Mouse (Mus musculus): Measurements from ENCODE around the gene Rasgrp1. TPM values are rescaled to one million over a fixed set of nuclear protein-coding genes. Genes with fewer than 3 reads are reported as not detected.

Rasgrp1 gene
- total and polyA plus RNA-seq, 2 experiments from 2014 or later = 2.8 to 5.0 TPM

DNA sequence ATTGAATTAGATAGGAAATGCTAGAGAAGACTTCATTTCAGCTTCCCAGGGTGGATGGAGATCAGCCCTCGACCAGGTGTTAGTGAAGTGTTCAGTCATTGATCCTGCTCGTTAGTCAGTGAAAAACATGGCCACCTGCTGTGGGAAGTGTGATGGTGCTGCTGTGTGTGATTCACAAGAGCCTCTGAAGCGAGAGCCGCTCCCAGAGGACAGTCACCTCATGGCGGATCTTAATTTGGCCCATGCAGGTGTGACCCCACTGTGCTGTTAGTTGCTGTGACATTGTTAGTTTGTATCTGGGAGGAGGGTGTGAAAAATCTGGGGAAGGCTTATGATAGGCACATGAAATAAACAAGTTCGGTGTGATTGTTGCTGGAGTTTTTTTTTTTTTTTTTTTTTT is 7.3 kb upstream of the Rasgrp1 start:
- no peak for TF ChIP-seq CTCF (IDR thresholded peaks at IDR 0.05; ENCODE audit: low read depth)
- Histone ChIP-seq H3K9me3 (ENCODE audit: low read length) (no peaks in the 10 kb centered on the region), H3K4me1 (ENCODE audit: insufficient read depth, low read length) (no peaks in the 10 kb centered on the region), H3K27ac (no peak overlapping the region), H3K36me3 (ENCODE audit: insufficient read depth, low read length) (no peaks in the 10 kb centered on the region), H3K27me3 (ENCODE audit: insufficient read depth, low read length) (no peaks in the 10 kb centered on the region), H3K4me2 (ENCODE audit: low read depth, low read length) (no peak overlapping the region), H3K9ac (replicated peaks; ENCODE audit: low read length) (no peak overlapping the region), H3K4me3 (ENCODE audit: low read length) (no peak overlapping the region)
- DNase-seq (ENCODE audit: low spot score) (peak; percentile 6), ATAC-seq (no peak)
- 53% methylated on average over 6 of the region's 6 CpGs for WGBS

DNA sequence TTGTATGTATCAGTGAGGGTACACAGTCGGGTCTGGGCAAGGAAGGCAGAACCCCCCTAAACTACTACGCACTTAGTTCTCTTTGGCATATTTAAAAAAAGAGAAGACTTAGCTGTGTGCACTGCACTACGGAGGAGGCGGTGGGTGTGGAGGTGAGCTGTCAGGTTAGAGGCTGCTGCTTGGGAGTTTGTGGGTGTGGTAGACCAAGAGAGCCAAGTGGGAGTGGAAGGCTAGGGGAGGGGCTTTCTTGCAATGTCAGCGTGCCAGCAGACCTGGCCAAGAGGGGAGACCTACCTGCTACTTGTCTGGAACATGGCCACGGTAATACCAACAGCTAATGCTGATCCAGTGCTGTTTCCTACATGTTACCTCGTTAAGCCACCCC is 431 bp upstream of the Rasgrp1 start:
- Histone ChIP-seq H3K27ac (no peak overlapping the region), H3K4me2 (ENCODE audit: low read depth, low read length) (peak overlapping the region; percentile 88), H3K27me3 (ENCODE audit: insufficient read depth, low read length) (no peaks in the 10 kb centered on the region), H3K9ac (replicated peaks; ENCODE audit: low read length) (no peak overlapping the region), H3K9me3 (ENCODE audit: low read length) (no peaks in the 10 kb centered on the region), H3K4me3 (ENCODE audit: low read length) (peak overlapping the region; percentile 55), H3K4me1 (ENCODE audit: insufficient read depth, low read length) (peaks cover 10% of the 10 kb centered on the region; the same call in 1 of the 2 replicates), H3K36me3 (ENCODE audit: insufficient read depth, low read length) (no peaks in the 10 kb centered on the region)
- ATAC-seq (no peak; the same call in 1 of the 2 replicates), DNase-seq (ENCODE audit: low spot score) (peak; percentile 4)
- TF ChIP-seq CTCF (IDR thresholded peaks at IDR 0.05; ENCODE audit: low read depth) = no peak
- 48% methylated on average over 7 of the region's 7 CpGs for WGBS

DNA sequence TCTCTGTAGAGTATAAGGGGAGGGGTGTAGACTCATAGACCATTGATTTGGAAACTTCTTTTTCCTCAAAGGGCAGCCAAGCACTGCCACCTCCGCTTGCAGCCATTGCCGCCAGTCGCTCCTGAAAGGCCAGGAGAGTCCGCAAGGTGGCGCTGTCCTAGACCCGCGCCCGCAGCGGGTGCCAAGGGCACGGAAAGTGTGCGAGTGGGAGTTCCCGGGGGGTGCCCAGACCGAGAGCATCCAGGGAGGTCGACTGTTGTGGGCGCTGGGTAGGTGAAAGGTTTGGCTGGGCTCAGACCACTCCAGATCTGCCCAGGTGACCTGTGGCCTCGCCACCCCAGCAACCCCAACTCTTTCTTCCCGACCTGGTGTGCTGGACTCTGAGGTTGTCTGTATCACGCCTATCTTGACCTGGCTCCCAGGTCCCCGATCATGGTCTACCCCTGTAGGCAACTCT is 683 bp downstream of the Rasgrp1 start:
- H3K36me3 ChIP-seq (ENCODE audit: insufficient read depth, low read length) = no peaks in the 10 kb centered on the region
- DNase-seq (ENCODE audit: low spot score) (peak; percentile 78), ATAC-seq (peak; percentile 68)
- peak overlapping the region; percentile 88 for H3K4me2 ChIP-seq (ENCODE audit: low read depth, low read length)
- peaks cover 10% of the 10 kb centered on the region; the same call in 1 of the 2 replicates for H3K4me1 ChIP-seq (ENCODE audit: insufficient read depth, low read length)
- no peaks in the 10 kb centered on the region for H3K9me3 ChIP-seq (ENCODE audit: low read length)
- H3K27me3 ChIP-seq (ENCODE audit: insufficient read depth, low read length) = no peaks in the 10 kb centered on the region
- WGBS = 1% methylated on average over 18 of the region's 19 CpGs
- peak overlapping the region; percentile 55 for H3K4me3 ChIP-seq (ENCODE audit: low read length)
- peak overlapping the region; percentile 39 for H3K9ac ChIP-seq (replicated peaks; ENCODE audit: low read length)
- peak; percentile 89 for TF ChIP-seq CTCF (IDR thresholded peaks at IDR 0.05; ENCODE audit: low read depth)
- no peak overlapping the region for H3K27ac ChIP-seq

DNA sequence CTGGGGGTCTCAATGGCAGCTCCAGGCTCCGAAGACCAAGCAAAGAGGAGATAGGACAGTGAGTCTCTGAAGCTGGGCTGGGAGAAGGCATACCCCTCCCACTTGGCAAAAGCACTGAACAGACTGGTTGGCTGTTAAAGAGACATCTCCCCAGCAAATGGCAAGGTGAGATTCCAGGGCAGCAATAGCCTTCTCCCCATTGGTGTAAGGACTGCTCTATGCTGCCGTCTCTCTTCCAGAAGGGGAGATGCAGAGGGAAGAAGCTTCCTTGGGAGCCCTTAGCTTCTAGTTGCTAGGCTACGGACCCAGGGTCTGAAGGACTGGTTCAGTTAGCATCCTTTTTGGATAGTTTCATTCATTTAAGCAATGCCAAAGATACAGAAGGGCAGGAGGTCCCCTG is 4.3 kb downstream of the Rasgrp1 start:
- Histone ChIP-seq H3K4me1 (ENCODE audit: insufficient read depth, low read length) (peaks cover 10% of the 10 kb centered on the region; the same call in 1 of the 2 replicates), H3K9me3 (ENCODE audit: low read length) (no peaks in the 10 kb centered on the region), H3K4me2 (ENCODE audit: low read depth, low read length) (no peak overlapping the region), H3K9ac (replicated peaks; ENCODE audit: low read length) (no peak overlapping the region), H3K36me3 (ENCODE audit: insufficient read depth, low read length) (no peaks in the 10 kb centered on the region), H3K27me3 (ENCODE audit: insufficient read depth, low read length) (no peaks in the 10 kb centered on the region), H3K27ac (no peak overlapping the region), H3K4me3 (ENCODE audit: low read length) (no peak overlapping the region)
- DNase-seq (ENCODE audit: low spot score) (peak; percentile 24), ATAC-seq (no peak)
- WGBS = 60% methylated on average over 3 of the region's 3 CpGs
- TF ChIP-seq CTCF (IDR thresholded peaks at IDR 0.05; ENCODE audit: low read depth) = peak; percentile 47

DNA sequence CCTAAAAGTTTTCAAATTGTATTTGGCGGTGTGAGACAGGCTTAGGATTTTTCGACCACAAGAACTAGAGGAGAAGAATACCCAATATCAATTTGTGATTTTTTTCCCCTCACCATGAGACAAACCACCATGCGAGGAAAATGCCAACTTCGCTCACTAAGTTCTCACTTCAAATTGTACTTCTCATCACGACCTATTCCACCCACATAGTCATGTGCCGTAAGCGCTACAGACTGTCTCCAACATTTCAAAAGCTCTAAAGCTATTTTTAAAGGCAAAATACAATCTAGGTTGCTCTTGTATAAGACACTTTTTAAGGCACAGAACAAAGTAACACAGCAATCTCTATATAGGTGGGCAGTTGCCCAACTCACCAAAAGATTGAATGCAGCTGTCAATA is 4.9 kb downstream of the Rasgrp1 start:
- Histone ChIP-seq H3K9ac (replicated peaks; ENCODE audit: low read length) (no peak overlapping the region), H3K27ac (no peak overlapping the region), H3K4me2 (ENCODE audit: low read depth, low read length) (no peak overlapping the region), H3K27me3 (ENCODE audit: insufficient read depth, low read length) (no peaks in the 10 kb centered on the region), H3K4me1 (ENCODE audit: insufficient read depth, low read length) (peaks cover 7% of the 10 kb centered on the region; the same call in 1 of the 2 replicates), H3K36me3 (ENCODE audit: insufficient read depth, low read length) (no peaks in the 10 kb centered on the region), H3K4me3 (ENCODE audit: low read length) (no peak overlapping the region), H3K9me3 (ENCODE audit: low read length) (no peaks in the 10 kb centered on the region)
- DNase-seq (ENCODE audit: low spot score) (no peak), ATAC-seq (no peak)
- TF ChIP-seq CTCF (IDR thresholded peaks at IDR 0.05; ENCODE audit: low read depth) = no peak
- WGBS = 92% methylated on average over 7 of the region's 7 CpGs

DNA sequence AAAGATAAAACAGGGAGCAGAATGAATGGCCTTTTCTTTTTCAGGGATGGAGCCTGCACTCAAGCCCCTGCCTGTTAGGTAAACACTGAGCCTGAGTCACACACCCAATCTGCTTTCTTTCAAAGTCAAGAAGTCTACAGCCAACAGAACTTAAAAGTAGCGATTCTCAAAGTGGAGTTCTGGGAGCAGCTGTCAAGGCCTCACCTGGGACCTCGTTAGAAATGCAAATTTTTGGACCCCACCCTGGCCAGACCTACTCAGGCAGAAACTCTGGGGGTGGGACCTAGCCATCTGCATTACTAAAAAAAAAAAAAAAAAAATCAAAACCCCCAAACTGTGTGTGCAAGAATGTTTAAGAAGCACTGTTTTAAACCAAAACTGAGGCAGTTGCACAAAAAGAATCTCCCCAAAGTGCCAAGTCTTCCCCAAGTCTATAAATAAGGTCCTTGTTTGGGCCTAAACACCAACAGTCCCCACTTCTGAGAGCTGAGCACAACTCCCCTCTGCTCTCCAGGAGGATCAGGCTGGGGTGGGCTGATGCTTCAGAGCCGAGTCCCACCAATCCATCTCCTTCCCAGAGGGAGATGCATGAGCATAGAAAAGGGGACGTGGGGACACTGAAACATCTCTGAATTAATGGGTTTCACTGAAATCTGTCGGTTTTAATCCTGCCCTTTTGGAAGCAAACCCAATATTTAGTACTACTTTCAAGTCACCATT is 5.7 kb downstream of the Rasgrp1 start:
- Histone ChIP-seq H3K9ac (replicated peaks; ENCODE audit: low read length) (no peak overlapping the region), H3K4me2 (ENCODE audit: low read depth, low read length) (no peak overlapping the region), H3K4me1 (ENCODE audit: insufficient read depth, low read length) (peaks cover 3% of the 10 kb centered on the region; the same call in 1 of the 2 replicates), H3K4me3 (ENCODE audit: low read length) (no peak overlapping the region), H3K36me3 (ENCODE audit: insufficient read depth, low read length) (no peaks in the 10 kb centered on the region), H3K27me3 (ENCODE audit: insufficient read depth, low read length) (no peaks in the 10 kb centered on the region), H3K27ac (no peak overlapping the region), H3K9me3 (ENCODE audit: low read length) (no peaks in the 10 kb centered on the region)
- no peak for TF ChIP-seq CTCF (IDR thresholded peaks at IDR 0.05; ENCODE audit: low read depth)
- DNase-seq (ENCODE audit: low spot score) (no peak), ATAC-seq (no peak)
- 59% methylated on average over 5 of the region's 5 CpGs for WGBS

DNA sequence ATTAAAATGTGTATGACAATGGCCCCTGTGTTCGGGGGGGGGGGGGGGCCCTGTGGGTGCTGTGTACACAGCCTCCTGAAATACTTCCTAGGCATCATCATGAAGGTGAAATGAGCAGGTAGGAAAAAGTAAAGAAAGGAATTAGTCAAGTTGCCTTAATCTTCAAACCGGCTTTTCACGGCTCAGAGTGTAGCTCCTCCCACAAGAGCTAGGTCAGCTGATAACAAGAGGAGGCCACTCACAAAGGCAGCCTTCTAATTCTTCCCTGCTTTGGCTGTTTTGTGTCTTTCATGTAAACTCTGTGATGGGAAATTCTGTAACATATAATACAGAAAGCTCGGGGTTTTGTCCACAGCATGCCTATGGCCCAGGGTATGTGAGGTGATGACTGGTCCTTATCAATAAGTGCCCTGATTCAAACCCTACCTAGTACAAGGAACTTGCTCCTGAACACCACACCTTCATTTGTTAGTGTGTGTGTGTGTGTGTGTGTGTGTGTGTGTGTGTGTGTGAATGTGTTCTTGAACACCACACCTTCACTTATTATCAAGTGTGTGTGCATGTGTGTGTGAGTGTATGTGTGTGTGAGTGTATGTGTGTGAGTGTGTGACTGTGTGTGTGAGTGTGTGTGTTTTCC is 7.1 kb downstream of the Rasgrp1 start:
- Histone ChIP-seq H3K36me3 (ENCODE audit: insufficient read depth, low read length) (no peaks in the 10 kb centered on the region), H3K27me3 (ENCODE audit: insufficient read depth, low read length) (no peaks in the 10 kb centered on the region), H3K27ac (no peak overlapping the region), H3K4me2 (ENCODE audit: low read depth, low read length) (no peak overlapping the region), H3K4me3 (ENCODE audit: low read length) (no peak overlapping the region), H3K4me1 (ENCODE audit: insufficient read depth, low read length) (no peaks in the 10 kb centered on the region), H3K9me3 (ENCODE audit: low read length) (no peaks in the 10 kb centered on the region), H3K9ac (replicated peaks; ENCODE audit: low read length) (no peak overlapping the region)
- ATAC-seq (no peak), DNase-seq (ENCODE audit: low spot score) (no peak)
- TF ChIP-seq CTCF (IDR thresholded peaks at IDR 0.05; ENCODE audit: low read depth) = no peak
- 46% methylated on average over 4 of the region's 4 CpGs for WGBS
